In genomic region chr2:114020210-114020563, GRCm38 (mm10) we compare ENCODE assay signal across 27 mouse cellular contexts. TPM values are rescaled to one million over a fixed set of nuclear protein-coding genes. Genes with fewer than 3 reads are reported as not detected.
"Had no signal": no experiment of that assay in that cellular context is flagged by ENCODE, and none has a peak within 500 bp of the region (broad histone marks: within the 10 kb centered on the region; RNA-seq: fewer than 3 reads in every experiment).

No protein-coding gene starts in this region.

- DNase-seq: kidney, postnatal 10 days; kidney, postnatal 36 days; layer of hippocampus, postnatal 36 days; liver, embryonic 13.5 days; lung, adult 2 months; lung, postnatal 14 days; lung, postnatal 4 days; midbrain, embryonic 14.5 days; right cerebral cortex, adult 18-20 months; right cerebral cortex, postnatal 14 days; right cerebral cortex, postnatal 4 days; thymus, adult 2 months; thymus, postnatal 14 days; thymus, postnatal 4 days had no signal

- H3K27ac ChIP-seq: left cerebral cortex, adult 2 months; liver, embryonic 13.5 days; neural tube, embryonic 12.5 days; neural tube, embryonic 15.5 days; stomach, postnatal 0 days had no signal

- H3K4me2 ChIP-seq: liver, embryonic 13.5 days; neural tube, embryonic 12.5 days; neural tube, embryonic 15.5 days had no signal

- H3K36me3 ChIP-seq: liver, embryonic 13.5 days; neural tube, embryonic 12.5 days; neural tube, embryonic 15.5 days had no signal

- H3K9ac ChIP-seq: liver, embryonic 13.5 days; neural tube, embryonic 12.5 days; neural tube, embryonic 15.5 days had no signal

- H3K4me1 ChIP-seq: liver, embryonic 13.5 days had no signal

- H3K27me3 ChIP-seq: neural tube, embryonic 12.5 days; neural tube, embryonic 15.5 days had no signal

- H3K4me3 ChIP-seq: left cerebral cortex, adult 2 months; liver, embryonic 13.5 days; neural tube, embryonic 12.5 days; neural tube, embryonic 15.5 days had no signal

- H3K9me3 ChIP-seq: liver, embryonic 13.5 days; neural tube, embryonic 12.5 days; neural tube, embryonic 15.5 days had no signal

RNA-seq across cellular contexts. Expression of gene Gjd2, which starts 6.8 kb away (rescaled TPM):
- total RNA-seq: liver, adult 2 months; megakaryocyte progenitor cell, adult 5-6 weeks; megakaryocyte-erythroid progenitor cell, adult 5-6 weeks had no signal
- polyA plus RNA-seq: kidney, embryonic 14.5 days; limb, embryonic 11.5 days; liver, adult 2 months; liver, embryonic 13.5 days; liver, embryonic 16.5 days had no signal

RNA-seq across cellular contexts. Expression of gene Actc1, which starts 33.2 kb away (rescaled TPM):
- total RNA-seq: layer of hippocampus, postnatal 10 days; layer of hippocampus, postnatal 36 days; left cerebral cortex, adult 2 months; left cerebral cortex, postnatal 10 days; left cerebral cortex, postnatal 36 days; megakaryocyte progenitor cell, adult 5-6 weeks; megakaryocyte-erythroid progenitor cell, adult 5-6 weeks had no signal
